Mouse (Mus musculus) liver, embryonic 16.5 days (tissue): ENCODE measurements around the gene Sclt1. TPM values are rescaled to one million over a fixed set of nuclear protein-coding genes. Genes with fewer than 3 reads are reported as not detected.
A peak's percentile ranks its signal among the peaks of the same experiment; 100 is the strongest.

Experiments used
- ATAC-seq: fragments of 200-750 bp; cut with Nextera tagmentation; 2 replicates; pipeline ENCODE4 v1.8.0; 2017; ENCODE audit warnings: low read depth, mild to moderate bottlenecking, moderate number of reproducible peaks, moderate library complexity
- H3K27ac ChIP-seq: fragments of 300-500 bp; sonication (generic); 2 replicates; pipeline ENCODE4 v1.5.1; 2014; ENCODE audit warnings: mild to moderate bottlenecking, low read length
- H3K27me3 ChIP-seq: fragments of 300-500 bp; sonication (generic); 2 replicates; pipeline ENCODE4 v1.6.1; 2014; ENCODE audit warnings: low read depth, low read length, mixed read lengths; ENCODE audit not compliant: control insufficient read depth, insufficient read depth
- H3K36me3 ChIP-seq: fragments of 300-500 bp; sonication (generic); 2 replicates; pipeline ENCODE4 v1.6.1; 2014; ENCODE audit warnings: mild to moderate bottlenecking; ENCODE audit not compliant: control insufficient read depth, insufficient read depth
- H3K4me1 ChIP-seq: fragments of 300-500 bp; sonication (generic); 2 replicates; pipeline ENCODE4 v1.6.1; 2014; ENCODE audit warnings: low read depth, low read length, mixed read lengths; ENCODE audit not compliant: control insufficient read depth
- H3K4me2 ChIP-seq: fragments of 300-500 bp; sonication (generic); 2 replicates; pipeline ENCODE4 v1.6.1; 2014; ENCODE audit warnings: low read depth, low read length, mixed read lengths
- H3K4me3 ChIP-seq: fragments of 300-500 bp; sonication (generic); 2 replicates; pipeline ENCODE4 v1.5.1; 2014; ENCODE audit warnings: low read depth, mild to moderate bottlenecking, low read length
- H3K9ac ChIP-seq: fragments of 300-500 bp; sonication (generic); 2 replicates; pipeline ENCODE4 v1.6.1; 2014; ENCODE audit warnings: low read depth, low read length
- H3K9me3 ChIP-seq: fragments of 300-500 bp; sonication (generic); replicated peaks from 2 replicates; pipeline ENCODE4 v1.6.1; 2016; ENCODE audit warnings: low read length; ENCODE audit not compliant: control insufficient read depth
- WGBS: fragments of 180-500 bp; shearing (Covaris S2); extraction: QIAGEN DNeasy Blood & Tissue Kit; methylation state at CpG from one replicate; pipeline ENCODE4 v1.1.7; 2014; ENCODE audit not compliant: insufficient replicate concordance; 5-methylcytosine and 5-hydroxymethylcytosine counted together
- polyA plus RNA-seq: library from polyadenylated mRNA; unstranded; fragments of >200 nt; fragmentation: Nextera tagmentation; extraction: Ambion mirVana; gene quantifications from 2 replicates; pipeline ENCODE4 v1.2.1, GENCODE M21; 2015

Sclt1 gene
- polyA plus RNA-seq, 1 experiment from 2014 or later, result 4.2 TPM

GRCm38 (mm10) chr3:41602933-41603332 is 139.4 kb downstream of the Sclt1 start:
- Histone ChIP-seq H3K4me3 (no peak overlapping the region), H3K9me3 (no peaks in the 10 kb centered on the region), H3K36me3 (peaks cover 16% of the 10 kb centered on the region), H3K27ac (no peak overlapping the region), H3K4me1 (no peaks in the 10 kb centered on the region; the same call in none of the 2 replicates), H3K9ac (no peak overlapping the region), H3K27me3 (no peaks in the 10 kb centered on the region), H3K4me2 (no peak overlapping the region)
- 70% methylated on average over 10 of the region's 10 CpGs for WGBS
- ATAC-seq, result no peak

- H3K27ac ChIP-seq, result no peak overlapping the region
- no peak for ATAC-seq
- no peak overlapping the region for H3K9ac ChIP-seq
- H3K4me2 ChIP-seq, result no peak overlapping the region
- H3K4me3 ChIP-seq, result no peak overlapping the region
- H3K4me1 ChIP-seq, result no peaks in the 10 kb centered on the region; the same call in none of the 2 replicates
- H3K9me3 ChIP-seq, result no peaks in the 10 kb centered on the region
- H3K27me3 ChIP-seq, result no peaks in the 10 kb centered on the region
- 74% methylated on average over 9 of the region's 9 CpGs for WGBS
- peaks cover 27% of the 10 kb centered on the region for H3K36me3 ChIP-seq
These were observed 140.9 kb downstream of the Sclt1 start for GRCm38 (mm10) chr3:41601226-41602020.

- H3K4me3 ChIP-seq, result no peak overlapping the region
- H3K27ac ChIP-seq, result no peak overlapping the region
- H3K36me3 ChIP-seq, result peaks cover 29% of the 10 kb centered on the region
- no peak overlapping the region for H3K4me2 ChIP-seq
- H3K4me1 ChIP-seq, result no peaks in the 10 kb centered on the region; the same call in 1 of the 2 replicates
- no peaks in the 10 kb centered on the region for H3K27me3 ChIP-seq
- H3K9ac ChIP-seq, result no peak overlapping the region
- H3K9me3 ChIP-seq, result no peaks in the 10 kb centered on the region
- peak; percentile 47; the same call in 1 of the 2 replicates for ATAC-seq
- 80% methylated on average over 14 of the region's 14 CpGs for WGBS
These were observed 142.3 kb downstream of the Sclt1 start for GRCm38 (mm10) chr3:41599806-41600589.

- Histone ChIP-seq H3K9ac (no peak overlapping the region), H3K36me3 (peaks cover 25% of the 10 kb centered on the region), H3K4me2 (no peak overlapping the region), H3K27me3 (no peaks in the 10 kb centered on the region), H3K27ac (no peak overlapping the region), H3K9me3 (no peaks in the 10 kb centered on the region), H3K4me3 (no peak overlapping the region), H3K4me1 (peaks cover under 1% of the 10 kb centered on the region)
- no peak for ATAC-seq
- 83% methylated on average over 10 of the region's 10 CpGs for WGBS
These were observed 143.1 kb downstream of the Sclt1 start for GRCm38 (mm10) chr3:41599226-41599625.

GRCm38 (mm10) chr3:41598412-41598811 is 143.9 kb downstream of the Sclt1 start:
- WGBS, result 80% methylated on average over 9 of the region's 9 CpGs
- H3K4me3 ChIP-seq, result no peak overlapping the region
- no peak overlapping the region for H3K4me2 ChIP-seq
- H3K9me3 ChIP-seq, result no peaks in the 10 kb centered on the region
- no peak overlapping the region for H3K9ac ChIP-seq
- H3K36me3 ChIP-seq, result peaks cover 33% of the 10 kb centered on the region
- ATAC-seq, result no peak
- H3K4me1 ChIP-seq, result peaks cover 5% of the 10 kb centered on the region
- H3K27me3 ChIP-seq, result no peaks in the 10 kb centered on the region
- H3K27ac ChIP-seq, result no peak overlapping the region

GRCm38 (mm10) chr3:41597036-41597435 is 145.3 kb downstream of the Sclt1 start:
- H3K36me3 ChIP-seq, result peaks cover 38% of the 10 kb centered on the region
- WGBS, result 72% methylated on average over 8 of the region's 8 CpGs
- no peaks in the 10 kb centered on the region for H3K27me3 ChIP-seq
- no peak overlapping the region for H3K27ac ChIP-seq
- no peak overlapping the region for H3K4me3 ChIP-seq
- H3K9me3 ChIP-seq, result no peaks in the 10 kb centered on the region
- no peak overlapping the region for H3K4me2 ChIP-seq
- H3K4me1 ChIP-seq, result peaks cover 5% of the 10 kb centered on the region
- no peak overlapping the region for H3K9ac ChIP-seq
- no peak for ATAC-seq

- H3K27ac ChIP-seq, result peak overlapping the region; percentile 43; the same call in 1 of the 2 replicates
- no peaks in the 10 kb centered on the region for H3K27me3 ChIP-seq
- H3K4me2 ChIP-seq, result no peak overlapping the region
- no peaks in the 10 kb centered on the region for H3K9me3 ChIP-seq
- no peak for ATAC-seq
- no peak overlapping the region for H3K9ac ChIP-seq
- H3K4me3 ChIP-seq, result no peak overlapping the region
- 89% methylated on average over 4 of the region's 4 CpGs for WGBS
- H3K4me1 ChIP-seq, result peaks cover 7% of the 10 kb centered on the region
- H3K36me3 ChIP-seq, result peaks cover 43% of the 10 kb centered on the region
These were observed 147.3 kb downstream of the Sclt1 start for GRCm38 (mm10) chr3:41595010-41595409.

GRCm38 (mm10) chr3:41594097-41594879 is 148.0 kb downstream of the Sclt1 start:
- peaks cover 7% of the 10 kb centered on the region for H3K4me1 ChIP-seq
- ATAC-seq, result peak; percentile 69
- no peaks in the 10 kb centered on the region for H3K9me3 ChIP-seq
- no peak overlapping the region for H3K4me2 ChIP-seq
- H3K4me3 ChIP-seq, result no peak overlapping the region
- H3K27ac ChIP-seq, result 0 out of 2 replicates have a peak overlapping the region, but pooled peaks have one; percentile 17
- H3K27me3 ChIP-seq, result no peaks in the 10 kb centered on the region
- 78% methylated on average over 9 of the region's 9 CpGs for WGBS
- H3K36me3 ChIP-seq, result peaks cover 41% of the 10 kb centered on the region
- no peak overlapping the region for H3K9ac ChIP-seq
